Mouse (Mus musculus) kidney, postnatal 10 days (tissue): ENCODE measurements around the gene Pcnt.

Source experiments
- DNase-seq: peaks from one replicate; pipeline ENCODE4 v3.0.0; 2021; ENCODE audit warnings: mixed read lengths

Gene Pcnt

GRCm38 (mm10) chr10:76442178-76443088 lies at the start of gene Pcnt:
Pcnt (minus strand) TSS chr10:76442786.
- DNase-seq: peak; percentile 98

- DNase-seq: no peak
These were observed 46.6 kb upstream of the Pcnt start for GRCm38 (mm10) chr10:76489205-76489604.

GRCm38 (mm10) chr10:76488265-76488664 lies 45.7 kb upstream of the Pcnt start:
- DNase-seq: no peak

- DNase-seq: no peak
These were observed 43.7 kb upstream of the Pcnt start for GRCm38 (mm10) chr10:76486302-76486701.

- no peak for DNase-seq
These were observed 38.9 kb upstream of the Pcnt start for GRCm38 (mm10) chr10:76481480-76481879.

- DNase-seq: no peak
These were observed 38.3 kb upstream of the Pcnt start for GRCm38 (mm10) chr10:76480851-76481250.

- no peak for DNase-seq
These were observed 31.2 kb upstream of the Pcnt start for GRCm38 (mm10) chr10:76473759-76474158.

- peak; percentile 92 for DNase-seq
These were observed 25.9 kb upstream of the Pcnt start, which contains the start of the genes Mcm3ap and Ybey for GRCm38 (mm10) chr10:76468203-76469162. Mcm3ap (plus strand) TSS chr10:76468927. Ybey (minus strand) TSS chr10:76469114.

- DNase-seq: no peak
These were observed 20.1 kb upstream of the Pcnt start for GRCm38 (mm10) chr10:76462721-76463120.

- DNase-seq: no peak
These were observed 19.7 kb upstream of the Pcnt start for GRCm38 (mm10) chr10:76462312-76462711.

- DNase-seq: no peak
These were observed 18.7 kb upstream of the Pcnt start for GRCm38 (mm10) chr10:76461255-76461654.

GRCm38 (mm10) chr10:76455289-76455688 lies 12.7 kb upstream of the Pcnt start:
- peak; percentile 66 for DNase-seq

GRCm38 (mm10) chr10:76448851-76449250 lies 6.3 kb upstream of the Pcnt start, which contains the start of gene 2610028H24Rik:
2610028H24Rik (plus strand) TSS chr10:76449081.
- DNase-seq: no peak

GRCm38 (mm10) chr10:76447406-76448229 lies 5.0 kb upstream of the Pcnt start:
- no peak for DNase-seq

GRCm38 (mm10) chr10:76445996-76446681 lies 3.6 kb upstream of the Pcnt start:
- peak; percentile 70 for DNase-seq

GRCm38 (mm10) chr10:76440281-76440680 lies 2.3 kb downstream of the Pcnt start, which contains the start of gene AC141477.1:
AC141477.1 (minus strand) TSS chr10:76440444.
- no peak for DNase-seq

GRCm38 (mm10) chr10:76439107-76439890 lies 3.3 kb downstream of the Pcnt start:
- no peak for DNase-seq

GRCm38 (mm10) chr10:76433925-76434324 lies 8.7 kb downstream of the Pcnt start:
- DNase-seq: no peak

GRCm38 (mm10) chr10:76425674-76426073 lies 16.9 kb downstream of the Pcnt start:
- DNase-seq: no peak

GRCm38 (mm10) chr10:76416811-76417210 lies 25.8 kb downstream of the Pcnt start:
- no peak for DNase-seq

- DNase-seq: no peak
These were observed 34.1 kb downstream of the Pcnt start for GRCm38 (mm10) chr10:76408520-76408919.
